Mouse (Mus musculus): Measurements from ENCODE around the gene Ruvbl1.

Gene Ruvbl1

DNA sequence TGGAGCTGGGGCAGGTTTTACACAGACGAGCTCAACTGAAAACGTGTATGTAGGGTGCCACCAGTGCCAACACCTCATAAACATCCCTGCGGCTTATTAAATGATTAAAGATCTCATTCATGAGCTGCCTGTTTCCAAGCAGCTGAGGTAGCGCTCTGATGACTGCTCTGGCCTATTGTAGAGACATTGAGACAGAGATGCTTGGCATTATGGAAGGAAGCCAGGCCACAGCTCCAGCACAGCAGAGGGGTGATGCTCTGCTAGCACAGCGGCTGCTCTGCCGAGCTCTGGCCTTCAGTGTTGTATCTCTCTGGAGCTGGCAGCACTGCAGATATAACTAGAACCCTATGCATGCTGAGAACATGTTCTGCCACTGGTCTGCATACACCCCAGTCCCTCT is 28.5 kb downstream of the Ruvbl1 start:
- DNase-seq (ENCODE audit: low spot score in 2 of 2): no peak

DNA sequence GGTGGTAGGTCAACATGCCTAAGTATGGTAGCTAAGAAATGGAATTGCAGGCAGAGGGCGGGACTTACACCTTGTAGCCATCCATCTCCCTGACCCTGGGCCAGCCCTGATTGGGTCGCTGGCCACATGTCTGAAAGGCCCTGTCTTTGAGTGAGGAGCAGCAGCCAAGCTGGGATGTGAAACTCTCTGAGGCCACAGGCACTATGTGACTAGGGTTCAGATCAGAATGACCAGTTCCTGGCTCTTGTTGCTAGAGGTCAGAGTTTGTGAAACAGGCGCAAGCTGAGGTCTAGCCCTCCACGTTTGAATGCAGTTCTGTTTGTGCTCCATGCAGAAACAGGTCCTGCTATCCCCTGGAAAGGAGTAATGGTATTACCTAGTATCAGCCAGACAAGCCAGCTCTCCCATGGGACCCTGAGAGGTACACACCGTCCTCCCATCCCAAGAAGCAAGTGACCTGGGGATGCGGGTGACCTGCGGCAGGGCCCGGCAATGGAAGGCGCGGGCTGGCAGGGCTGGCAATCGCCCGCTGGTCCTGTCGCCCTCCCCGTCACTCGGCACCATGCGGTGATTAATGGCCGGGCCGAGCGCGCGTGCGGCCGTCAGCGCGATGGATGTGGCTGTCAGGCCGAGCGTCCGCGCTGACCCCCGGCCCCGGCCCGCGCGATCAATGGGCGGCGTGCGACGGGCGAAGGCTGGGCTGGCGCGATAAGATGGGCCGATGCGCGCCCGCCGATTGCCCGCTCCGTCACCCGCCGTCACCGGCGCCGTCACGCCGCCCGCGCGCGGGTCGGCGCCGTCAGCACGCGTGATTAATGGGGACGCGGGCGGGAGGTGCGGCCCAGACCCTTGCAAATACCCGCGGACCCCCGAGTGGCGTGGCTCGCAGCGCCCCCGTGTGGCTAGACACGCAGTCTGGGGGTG is 34.5 kb downstream of the Ruvbl1 start:
- peak; percentile 52 to 66 for DNase-seq (ENCODE audit: low spot score in 2 of 2)

DNA sequence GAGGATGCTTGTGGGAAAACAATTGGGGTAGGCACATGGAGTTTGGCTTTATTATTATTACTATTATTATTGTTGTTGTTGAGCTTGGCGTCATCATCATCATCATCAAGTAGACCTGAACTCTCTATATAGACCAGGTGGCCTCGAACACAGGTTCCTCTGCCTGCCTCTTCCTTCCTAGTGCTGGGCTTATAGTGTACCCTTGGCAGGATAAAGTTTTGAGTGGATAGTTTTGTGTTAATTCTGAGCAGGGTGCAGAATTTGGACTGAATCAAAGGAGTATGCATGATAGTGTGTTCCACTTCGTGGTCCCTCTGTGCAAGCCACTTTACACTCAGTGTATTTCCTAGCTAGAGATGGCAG is 35.2 kb downstream of the Ruvbl1 start:
- no peak for DNase-seq (ENCODE audit: low spot score in 2 of 2)

DNA sequence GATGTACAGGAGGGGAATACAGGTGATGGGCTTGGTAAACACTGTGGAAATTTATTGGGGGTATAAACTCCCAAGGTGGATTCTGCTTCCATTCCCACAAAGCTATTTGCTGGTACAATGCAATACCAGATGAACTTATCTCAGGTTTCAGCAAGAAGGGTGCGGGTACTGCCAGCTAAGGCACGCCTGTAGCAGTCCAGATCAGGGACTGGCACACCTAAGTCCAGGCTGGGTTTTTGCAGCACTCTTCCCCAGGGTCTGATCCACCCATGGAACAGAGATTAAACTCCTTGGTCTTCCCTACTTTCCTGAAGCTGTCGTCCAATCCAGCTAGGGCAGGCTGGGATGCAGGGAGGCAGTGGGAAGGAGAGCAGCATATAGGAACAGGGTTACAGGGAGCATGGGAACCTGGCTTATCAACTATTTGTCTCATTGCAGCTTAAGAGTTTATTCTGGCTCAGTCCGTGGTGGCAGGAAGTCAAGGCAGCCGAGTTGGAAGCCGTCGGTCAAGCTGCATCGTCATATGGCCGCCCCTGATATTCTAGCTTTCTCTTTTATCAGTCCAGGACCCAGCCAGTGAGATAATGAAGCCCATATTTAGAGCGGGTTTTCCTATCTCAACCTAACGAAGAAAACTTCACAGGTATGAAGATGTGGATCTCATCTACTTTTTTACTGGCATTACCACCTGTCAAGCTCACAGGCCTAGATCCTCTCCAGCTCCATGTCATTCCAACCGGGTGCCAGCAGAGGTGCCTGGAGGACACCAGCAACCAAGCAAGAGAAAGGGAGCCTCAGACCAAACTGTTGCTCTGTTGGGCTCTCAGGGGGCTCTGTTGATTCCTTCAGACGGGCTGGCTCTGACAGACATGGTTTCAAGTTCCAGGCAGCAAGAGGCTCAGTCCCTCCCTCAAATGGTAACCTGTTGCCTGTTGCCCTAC is 37.1 kb downstream of the Ruvbl1 start:
- no peak for DNase-seq (ENCODE audit: low spot score in 2 of 2)

DNA sequence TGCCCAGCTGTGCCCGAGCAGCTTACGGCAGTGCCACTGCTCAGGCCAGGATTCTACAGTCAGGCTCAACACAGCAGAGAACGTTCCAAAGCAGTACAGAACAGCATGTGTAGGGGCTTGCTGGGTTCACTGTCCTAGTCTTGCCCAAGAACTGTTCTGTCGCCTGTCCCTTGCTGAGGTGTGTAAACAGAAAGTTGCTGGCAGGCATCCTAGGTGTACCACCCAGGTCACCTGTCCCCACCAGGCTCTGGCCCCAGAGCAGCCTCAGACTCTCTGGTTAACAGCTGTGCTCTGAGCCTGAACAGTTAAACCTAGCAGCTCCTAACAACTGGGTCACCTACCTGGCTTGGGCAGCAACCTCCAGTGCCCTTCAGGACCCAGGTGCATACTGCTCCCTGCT is 37.8 kb downstream of the Ruvbl1 start:
- DNase-seq (ENCODE audit: low spot score in 2 of 2): no peak

DNA sequence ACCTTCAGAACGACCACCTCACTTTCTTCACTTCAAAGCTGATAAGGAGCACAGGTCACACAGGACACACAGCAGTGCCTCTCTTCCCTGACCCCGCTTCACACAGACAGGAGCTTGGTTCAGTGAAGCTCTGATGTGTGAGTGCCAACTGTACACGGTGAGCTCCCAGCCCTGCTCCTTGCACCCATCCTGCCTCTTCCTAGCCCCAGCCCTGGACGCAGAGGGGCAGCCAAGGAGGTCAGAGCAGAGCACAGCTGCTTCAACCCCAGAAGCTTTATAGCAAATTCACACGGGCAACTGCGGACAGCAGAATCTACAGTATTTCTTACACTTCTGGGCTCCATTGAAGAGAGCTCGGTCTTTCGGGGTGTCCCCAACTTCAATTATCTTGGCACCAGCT is 48.8 kb downstream of the Ruvbl1 start:
- DNase-seq (ENCODE audit: low spot score in 2 of 2): no peak

DNA sequence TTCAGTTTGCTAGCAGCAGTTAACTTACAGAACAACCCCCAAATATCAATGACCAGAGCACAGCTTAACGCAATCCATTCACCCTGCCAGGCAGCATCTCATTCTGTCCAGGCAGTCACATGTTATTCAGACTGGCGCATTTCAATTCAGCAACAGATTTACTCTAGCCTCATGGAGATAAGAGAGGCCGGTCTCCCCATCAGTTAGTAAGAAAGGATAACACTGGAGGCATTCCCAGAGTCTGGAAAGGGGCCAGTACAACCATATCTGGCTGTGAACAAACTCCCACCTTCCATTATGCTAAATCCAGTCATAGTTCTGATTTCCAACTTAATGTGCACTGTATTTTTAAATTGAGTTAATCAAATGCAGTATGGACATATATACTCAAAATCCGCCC is 49.3 kb downstream of the Ruvbl1 start:
- DNase-seq (ENCODE audit: low spot score in 2 of 2): peak in 1 of 2 experiments; percentile 36

DNA sequence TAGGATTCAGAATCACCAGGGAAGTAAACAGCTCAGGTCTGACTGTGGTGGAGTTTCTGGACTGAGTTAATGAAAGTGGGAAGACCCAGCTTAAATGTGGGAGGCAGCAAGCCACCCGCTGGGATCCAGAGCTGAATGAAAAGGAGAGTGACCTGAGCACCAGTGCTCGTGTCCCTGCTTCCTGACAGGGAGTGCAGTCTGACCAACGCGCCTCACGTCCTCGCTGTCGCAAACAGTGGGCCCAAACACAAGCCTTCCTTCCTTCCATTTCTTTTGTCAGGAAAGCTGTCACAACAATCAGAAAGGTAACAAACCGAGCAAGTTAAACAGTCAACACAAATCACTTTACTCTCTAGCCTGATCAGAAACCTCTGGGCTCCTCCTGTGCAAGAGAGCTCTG is 50.8 kb downstream of the Ruvbl1 start:
- no peak for DNase-seq (ENCODE audit: low spot score in 2 of 2)

DNA sequence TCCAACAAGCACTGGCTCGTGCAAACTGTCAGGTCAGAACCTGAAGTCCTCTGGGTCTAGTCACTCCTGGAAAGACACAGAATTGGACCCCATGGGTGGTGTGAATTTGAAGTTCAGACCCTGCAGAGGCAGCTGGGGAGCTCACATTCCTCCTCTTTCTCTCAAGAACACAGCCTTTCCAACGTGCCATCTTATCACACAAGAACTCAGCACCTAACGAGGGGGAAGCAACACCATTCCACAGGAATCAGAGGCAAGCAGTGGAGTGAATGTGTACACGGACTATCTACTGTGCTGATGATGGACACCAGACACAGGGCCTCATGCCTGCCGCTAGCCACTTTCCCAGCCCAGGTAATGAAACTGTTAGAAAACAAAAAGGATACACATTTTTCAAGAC is 51.5 kb downstream of the Ruvbl1 start:
- DNase-seq (ENCODE audit: low spot score in 2 of 2): no peak

DNA sequence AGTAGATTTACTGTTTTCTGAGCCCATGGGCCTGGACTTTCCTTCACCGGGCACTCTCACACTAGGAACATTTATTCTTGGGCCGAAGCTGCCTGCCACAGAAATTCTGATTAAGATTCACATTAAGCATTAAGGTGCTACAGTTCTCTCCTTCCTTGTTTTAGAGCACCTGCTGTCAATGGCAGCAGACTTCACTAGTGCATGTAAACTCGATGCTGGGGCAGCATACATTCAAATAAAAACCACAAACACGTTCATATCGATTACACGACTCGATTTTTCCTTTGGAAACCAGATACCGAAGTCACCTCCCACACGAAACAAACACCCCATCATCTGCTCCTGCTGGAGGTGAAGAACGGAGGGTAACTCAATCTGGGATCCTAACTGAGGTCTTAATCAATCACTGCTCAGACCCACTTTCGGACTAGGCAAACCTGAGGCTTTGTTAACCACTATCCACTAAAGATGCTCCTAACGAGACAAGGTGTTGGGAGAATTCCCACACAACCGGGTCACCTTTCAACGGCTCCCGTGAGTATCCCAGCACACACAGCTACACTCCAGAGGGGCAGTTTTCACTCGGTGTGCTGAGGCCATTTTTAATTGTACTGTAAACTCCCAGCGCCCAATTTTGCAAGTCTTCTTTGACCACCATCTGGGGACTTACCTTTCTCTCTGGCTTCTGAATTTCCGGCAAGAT is 52.6 kb downstream of the Ruvbl1 start:
- no peak for DNase-seq (ENCODE audit: low spot score in 2 of 2)

DNA sequence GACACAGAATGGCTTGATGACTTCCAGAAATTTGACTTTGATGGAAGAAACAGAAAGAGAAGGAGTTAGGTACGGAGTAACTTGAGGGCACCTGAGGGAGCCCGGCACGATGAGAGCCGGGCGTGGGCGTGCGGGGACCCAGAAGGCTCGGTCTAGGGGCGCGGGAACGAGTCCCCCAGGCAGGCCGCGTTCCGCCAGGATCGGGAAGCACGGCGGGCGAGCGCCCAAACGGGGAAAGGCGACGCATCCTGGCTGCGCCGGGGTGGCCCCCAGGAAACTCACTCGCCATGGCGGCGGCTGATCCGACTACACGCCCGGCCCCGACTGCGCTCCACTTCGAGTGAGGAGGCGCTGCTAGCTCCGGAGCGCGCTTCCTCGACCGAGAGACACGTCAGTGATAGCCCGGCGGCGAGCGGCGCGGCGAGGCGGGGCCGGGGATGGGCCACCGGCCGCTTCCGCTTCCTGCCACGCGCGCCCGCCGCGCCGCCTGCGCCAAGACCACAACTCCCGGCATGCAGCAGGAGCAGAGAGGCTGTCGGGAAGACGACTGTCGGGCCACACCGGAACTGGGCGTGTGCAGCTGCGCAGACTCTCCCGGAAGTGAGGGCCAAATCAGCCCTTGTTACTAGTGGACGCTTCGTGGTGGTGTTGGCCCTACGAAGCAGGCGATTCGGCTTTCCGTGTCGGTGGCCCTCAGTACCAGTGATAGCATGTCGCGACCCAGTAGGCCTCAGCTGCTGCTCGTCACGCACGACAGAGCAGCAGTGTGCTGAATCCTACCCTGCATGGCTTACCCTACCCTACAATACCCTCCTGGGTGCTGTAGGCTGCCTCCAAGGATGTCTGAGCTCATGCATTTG is 53.4 kb downstream of the Ruvbl1 start, which contains the start of gene Sec61a1:
Gene Sec61a1 (minus strand): TSS at position 502 of the 860 bp plus-strand sequence.
- peak; percentile 94 to 96 for DNase-seq (ENCODE audit: low spot score in 2 of 2)

DNA sequence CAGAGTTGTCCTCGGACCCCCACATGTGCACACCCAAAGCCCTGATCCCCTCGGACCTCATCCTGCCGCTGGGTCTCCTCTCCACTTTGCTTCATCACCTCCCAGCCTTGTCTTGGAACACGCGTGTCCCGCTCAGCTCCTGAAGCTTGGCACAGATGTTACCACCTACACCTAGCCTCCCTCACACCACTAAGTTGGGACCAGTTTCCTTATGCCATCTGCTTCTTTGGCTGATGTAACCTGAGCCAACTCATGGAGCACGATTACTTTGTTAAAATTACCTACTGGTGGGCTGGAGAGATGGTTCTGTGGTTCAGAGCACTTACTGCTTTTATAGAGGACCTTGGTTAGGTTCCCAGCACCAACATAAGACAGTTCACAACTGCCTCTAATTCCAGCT is 56.6 kb downstream of the Ruvbl1 start:
- DNase-seq (ENCODE audit: low spot score in 2 of 2): peak; percentile 48 to 80

DNA sequence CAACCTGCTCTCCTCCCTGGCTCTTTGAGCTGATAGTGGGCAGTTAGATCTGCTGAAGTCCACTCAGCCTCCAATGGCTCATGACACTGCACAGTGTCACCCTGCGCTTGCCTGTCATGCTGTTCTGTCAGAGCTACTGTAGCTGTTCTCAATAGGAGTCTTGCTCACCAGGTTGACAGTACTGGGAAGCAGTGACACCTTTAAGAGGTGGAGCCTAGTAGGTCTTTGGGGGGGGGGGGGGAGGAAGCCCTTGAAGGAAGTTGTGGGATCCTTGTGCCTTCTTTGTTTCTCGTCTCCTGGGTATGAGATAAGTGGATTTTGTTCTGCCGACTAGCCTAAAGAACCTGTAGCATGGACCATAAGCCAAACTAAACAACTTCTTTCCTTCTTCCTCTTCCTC is 57.4 kb downstream of the Ruvbl1 start:
- DNase-seq (ENCODE audit: low spot score in 2 of 2): no peak

DNA sequence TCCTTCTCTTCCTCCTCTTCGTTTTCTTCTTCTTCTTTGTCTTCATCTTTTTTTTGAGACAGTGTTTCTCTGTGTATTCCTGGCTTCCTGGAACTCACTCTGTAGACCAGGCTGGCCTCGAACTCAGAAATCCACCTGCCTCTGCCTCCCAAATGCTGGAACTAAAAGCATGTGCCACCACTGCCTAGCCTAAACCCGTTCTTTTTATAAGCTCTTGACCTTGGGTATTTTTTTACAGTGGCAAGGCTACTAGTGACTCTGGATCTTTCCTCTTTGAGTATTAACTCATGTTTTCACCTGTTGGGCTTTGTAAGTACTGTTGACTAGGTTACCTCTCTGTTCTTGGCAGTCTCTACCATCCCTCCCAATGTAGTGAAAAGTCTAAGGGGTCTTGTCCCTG is 57.8 kb downstream of the Ruvbl1 start:
- DNase-seq (ENCODE audit: low spot score in 2 of 2): no peak

DNA sequence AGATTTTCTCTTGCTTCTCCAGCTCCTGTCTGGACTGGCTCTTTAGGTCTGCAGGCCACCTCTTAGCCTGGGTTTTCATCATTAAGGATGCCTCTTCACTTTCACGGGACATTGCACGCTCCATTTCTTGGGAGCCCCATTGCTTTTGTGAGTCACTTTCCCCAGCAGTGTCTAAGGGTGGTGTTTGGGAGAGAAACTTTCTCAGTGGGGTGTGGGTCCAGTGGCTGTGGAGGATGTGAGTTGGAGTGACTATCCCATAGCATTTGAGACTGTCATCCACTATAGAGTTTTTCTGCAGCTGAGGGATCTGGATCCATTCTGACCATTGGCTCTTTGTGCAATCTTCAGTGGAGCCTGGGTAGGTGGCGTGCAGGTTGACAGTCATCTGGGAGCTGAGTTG is 58.2 kb downstream of the Ruvbl1 start:
- no peak for DNase-seq (ENCODE audit: low spot score in 2 of 2)

DNA sequence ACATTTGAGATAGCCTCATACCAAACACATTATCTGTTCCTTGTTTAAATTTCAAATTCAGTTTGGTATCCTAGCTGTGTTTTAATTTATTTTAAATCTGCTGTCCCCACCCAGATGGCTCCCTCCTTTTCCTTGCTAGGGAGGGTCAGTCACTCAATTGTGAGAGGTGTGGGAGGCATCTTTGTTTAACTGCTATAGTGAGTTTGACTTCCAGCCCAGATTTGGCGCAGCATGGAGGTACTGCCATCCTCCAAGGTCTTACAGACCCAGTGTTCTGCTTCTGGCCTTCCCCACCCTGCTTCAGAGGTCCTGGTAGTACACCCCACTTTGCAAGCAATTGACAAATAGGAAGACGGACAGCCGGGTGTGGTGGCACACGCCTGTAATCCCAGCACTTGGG is 58.8 kb downstream of the Ruvbl1 start:
- no peak for DNase-seq (ENCODE audit: low spot score in 2 of 2)

DNA sequence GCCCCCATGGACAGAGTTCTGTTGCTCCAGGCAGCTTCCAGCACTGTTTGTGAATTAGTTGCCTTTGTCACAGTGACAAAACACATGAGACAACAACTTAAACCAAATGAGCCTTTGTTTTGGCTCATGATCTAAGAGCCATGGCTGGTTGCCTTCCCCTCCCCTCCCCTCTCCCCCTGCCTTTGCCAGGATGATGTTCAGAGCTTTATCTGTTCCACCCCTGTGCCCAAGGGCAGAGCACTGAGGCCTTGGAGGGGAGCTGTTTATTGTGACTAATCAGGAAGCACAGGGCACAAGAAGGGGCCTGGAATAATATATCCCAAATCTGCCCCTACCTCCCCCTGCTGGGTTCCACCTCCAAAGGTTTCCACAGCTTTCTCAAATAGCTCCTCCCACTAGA is 65.1 kb downstream of the Ruvbl1 start:
- no peak for DNase-seq (ENCODE audit: low spot score in 2 of 2)

DNA sequence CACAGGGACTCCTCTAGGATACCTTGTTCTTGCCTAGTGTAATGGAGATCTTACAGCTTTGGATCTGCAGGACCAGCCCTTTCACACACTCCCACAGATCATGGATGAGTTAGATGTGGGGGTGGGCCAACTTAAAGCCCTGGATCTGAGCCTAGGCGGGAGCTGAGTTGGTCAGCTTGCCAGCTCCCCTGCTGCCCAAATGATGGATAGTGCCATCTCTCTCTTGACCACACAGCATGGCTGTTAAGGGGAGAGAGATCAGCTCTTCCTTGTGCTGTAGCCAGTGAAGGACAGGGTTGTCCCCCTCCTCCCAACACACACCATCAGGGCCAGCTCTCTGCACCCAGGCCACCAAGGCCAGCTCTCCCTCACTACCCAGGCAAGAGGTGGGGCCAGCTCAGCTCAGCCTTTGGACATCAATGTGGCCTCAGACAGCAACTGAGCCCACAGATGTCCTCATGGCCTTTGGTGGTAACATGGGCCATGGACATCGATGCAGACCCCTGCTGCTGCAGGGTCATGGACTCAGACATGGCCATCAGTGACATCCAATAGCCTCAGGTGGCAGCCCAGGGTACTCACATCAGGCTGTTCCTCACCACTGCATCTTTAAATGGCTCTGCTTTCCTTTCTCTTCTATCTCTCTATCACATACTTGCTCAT is 75.0 kb downstream of the Ruvbl1 start:
- DNase-seq (ENCODE audit: low spot score in 2 of 2): no peak

DNA sequence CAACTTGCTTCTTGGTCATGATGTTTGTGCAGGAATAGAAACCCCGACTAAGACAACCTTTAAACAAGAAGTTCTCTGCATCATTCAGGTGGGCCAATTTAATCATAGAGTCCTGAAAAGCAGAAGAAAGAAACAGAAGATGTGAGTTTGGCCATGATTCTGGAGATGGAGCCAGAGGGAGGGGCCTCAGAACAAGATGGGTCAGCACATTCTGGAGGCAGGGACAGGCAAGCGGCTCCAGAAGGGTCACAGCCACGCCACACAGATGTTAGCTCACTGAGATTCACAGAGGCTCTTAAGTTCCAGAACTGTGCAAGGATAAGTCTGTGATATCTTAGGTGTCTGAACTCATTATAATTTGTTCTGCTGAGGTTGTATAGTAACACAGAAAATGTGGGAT is 79.0 kb downstream of the Ruvbl1 start:
- DNase-seq (ENCODE audit: low spot score in 2 of 2): no peak

DNA sequence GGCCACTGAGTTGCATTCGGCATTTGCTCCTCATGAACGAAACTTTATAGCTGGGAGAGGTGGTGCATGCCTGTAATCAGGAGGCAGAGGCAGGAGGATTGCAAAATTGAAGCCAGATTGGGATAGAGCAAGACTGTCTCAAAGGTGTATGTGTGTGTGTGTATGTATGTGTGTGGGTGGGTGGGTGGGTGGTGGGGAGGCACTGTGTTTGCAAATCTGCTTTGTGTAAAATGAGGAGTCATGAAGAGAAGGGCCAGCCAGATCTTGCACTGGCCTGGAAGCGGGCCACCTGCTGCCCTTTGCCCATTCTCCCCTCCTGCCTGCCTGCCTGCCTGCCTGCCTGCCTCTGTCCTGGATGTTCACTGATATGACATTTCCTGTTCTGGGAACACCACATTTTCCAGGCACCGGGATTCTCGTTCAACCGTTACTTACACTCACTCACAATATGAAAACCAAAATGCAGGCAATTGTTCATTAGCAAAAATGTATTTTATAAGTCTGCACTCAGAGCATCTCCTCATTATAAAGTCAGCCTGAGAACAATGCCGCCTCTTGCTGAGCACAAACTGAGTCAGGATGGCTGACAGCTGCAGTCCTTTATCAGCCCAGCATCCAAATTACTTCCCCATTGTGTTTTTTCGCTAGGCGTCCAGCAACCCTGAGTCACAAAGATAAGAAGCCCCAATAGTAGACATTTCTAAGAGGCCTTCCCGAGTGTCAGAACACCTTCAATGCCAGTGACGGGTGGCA is 79.6 kb downstream of the Ruvbl1 start:
- no peak for DNase-seq (ENCODE audit: low spot score in 2 of 2)

All from frontal cortex, postnatal 36 days (tissue).